Mouse (Mus musculus) Muller cell, postnatal 12 days (primary cell): ENCODE measurements around the gene Gm2888.
"Not testable (repeated sequence)": the region's sequence is repeated elsewhere in the genome, so short reads cannot be mapped to it uniquely, and the experiment has no call there.

ENCODE experiments used
- DNase-seq: peaks from one replicate; pipeline ENCODE4 v3.0.0-alpha.2; 2015; ENCODE audit errors: inconsistent ontology term

Gm2888 gene

GRCm38 (mm10) chr14:3029702-3030101 lies at the start of gene Gm2888:
TSS of gene Gm2888 (plus strand) at chr14:3030002.
- not testable (repeated sequence) for DNase-seq

- DNase-seq = peak; percentile 6
These were observed 19.1 kb downstream of the Gm2888 start, which contains the start of gene Gm2897 for GRCm38 (mm10) chr14:3048727-3049512. TSS of gene Gm2897 (plus strand) at chr14:3049285.

GRCm38 (mm10) chr14:3049513-3049800 lies 19.7 kb downstream of the Gm2888 start:
- peak; percentile 3 for DNase-seq

- DNase-seq = not testable (repeated sequence)
These were observed 20.3 kb downstream of the Gm2888 start for GRCm38 (mm10) chr14:3050087-3050486.
